Mouse (Mus musculus): Measurements from ENCODE around the gene Pank4. TPM values are rescaled to one million over a fixed set of nuclear protein-coding genes. Genes with fewer than 3 reads are reported as not detected.

Gene Pank4
- 42.0 and 43.3 TPM in 2 replicates for polyA plus RNA-seq (2015; fragmentation: Nextera tagmentation; extraction: Ambion mirVana)

GRCm38 (mm10) chr4:154963901-154964580 is at the start of gene Pank4:
Gene Pank4 (plus strand): TSS chr4:154964123.
- H3K27me3 ChIP-seq: 0 out of 2 replicates have a peak, but pooled peaks cover 8% of the 10 kb centered on the region
- peak within 1 kb of the TSS; percentile 84 for H3K4me2 ChIP-seq (replicated peaks)
- H3K4me3 ChIP-seq (replicated peaks): peak within 1 kb of the TSS; percentile 83
- no peaks in the 10 kb centered on the region; the same call in none of the 2 replicates for H3K36me3 ChIP-seq
- peaks cover 64% of the 10 kb centered on the region for H3K4me1 ChIP-seq (replicated peaks)
- no peaks in the 10 kb centered on the region for H3K9me3 ChIP-seq
- peak; percentile 90 for ATAC-seq
- WGBS: under 1% methylated on average over 65 of the region's 66 CpGs
- peak within 1 kb of the TSS; percentile 93 for H3K27ac ChIP-seq
- peak within 1 kb of the TSS; percentile 96 for H3K9ac ChIP-seq (replicated peaks)

- 92% methylated on average over 4 of the region's 4 CpGs for WGBS
- Histone ChIP-seq H3K4me1 (replicated peaks) (peaks cover 9% of the 10 kb centered on the region), H3K27me3 (no peaks in the 10 kb centered on the region), H3K9me3 (no peaks in the 10 kb centered on the region), H3K4me2 (replicated peaks) (no peak overlapping the region), H3K36me3 (no peaks in the 10 kb centered on the region), H3K4me3 (replicated peaks) (no peak overlapping the region), H3K9ac (replicated peaks) (no peak overlapping the region), H3K27ac (no peak overlapping the region)
- no peak for ATAC-seq
These were observed 49.7 kb upstream of the Pank4 start for GRCm38 (mm10) chr4:154914252-154914651.

GRCm38 (mm10) chr4:154914707-154915106 is 49.2 kb upstream of the Pank4 start:
- H3K27me3 ChIP-seq: no peaks in the 10 kb centered on the region
- 86% methylated on average over 3 of the region's 3 CpGs for WGBS
- H3K36me3 ChIP-seq: no peaks in the 10 kb centered on the region
- ATAC-seq: no peak
- H3K4me3 ChIP-seq (replicated peaks): no peak overlapping the region
- peaks cover 9% of the 10 kb centered on the region for H3K4me1 ChIP-seq (replicated peaks)
- H3K9ac ChIP-seq (replicated peaks): no peak overlapping the region
- no peak overlapping the region for H3K27ac ChIP-seq
- no peak overlapping the region for H3K4me2 ChIP-seq (replicated peaks)
- no peaks in the 10 kb centered on the region for H3K9me3 ChIP-seq

- no peak overlapping the region for H3K4me2 ChIP-seq (replicated peaks)
- no peak overlapping the region for H3K27ac ChIP-seq
- H3K27me3 ChIP-seq: no peaks in the 10 kb centered on the region
- peaks cover 9% of the 10 kb centered on the region for H3K4me1 ChIP-seq (replicated peaks)
- no peak overlapping the region for H3K9ac ChIP-seq (replicated peaks)
- H3K9me3 ChIP-seq: no peaks in the 10 kb centered on the region
- no peaks in the 10 kb centered on the region for H3K36me3 ChIP-seq
- ATAC-seq: no peak
- 86% methylated on average over 10 of the region's 10 CpGs for WGBS
- H3K4me3 ChIP-seq (replicated peaks): no peak overlapping the region
These were observed 48.6 kb upstream of the Pank4 start for GRCm38 (mm10) chr4:154915286-154915685.

GRCm38 (mm10) chr4:154916662-154917061 is 47.3 kb upstream of the Pank4 start:
- no peaks in the 10 kb centered on the region for H3K36me3 ChIP-seq
- H3K27me3 ChIP-seq: no peaks in the 10 kb centered on the region
- no peak for ATAC-seq
- H3K9me3 ChIP-seq: no peaks in the 10 kb centered on the region
- no peaks in the 10 kb centered on the region for H3K4me1 ChIP-seq (replicated peaks)
- H3K4me2 ChIP-seq (replicated peaks): no peak overlapping the region
- no peak overlapping the region for H3K4me3 ChIP-seq (replicated peaks)
- no peak overlapping the region for H3K27ac ChIP-seq
- H3K9ac ChIP-seq (replicated peaks): no peak overlapping the region
- WGBS: 86% methylated on average over 4 of the region's 4 CpGs

- H3K4me2 ChIP-seq (replicated peaks): no peak overlapping the region
- H3K9me3 ChIP-seq: no peaks in the 10 kb centered on the region
- H3K27ac ChIP-seq: no peak overlapping the region
- 78% methylated on average over 4 of the region's 4 CpGs for WGBS
- no peaks in the 10 kb centered on the region for H3K4me1 ChIP-seq (replicated peaks)
- H3K36me3 ChIP-seq: no peaks in the 10 kb centered on the region
- H3K4me3 ChIP-seq (replicated peaks): no peak overlapping the region
- no peak overlapping the region for H3K9ac ChIP-seq (replicated peaks)
- ATAC-seq: no peak
- H3K27me3 ChIP-seq: no peaks in the 10 kb centered on the region
These were observed 41.6 kb upstream of the Pank4 start for GRCm38 (mm10) chr4:154922291-154922690.

- 77% methylated on average over 5 of the region's 5 CpGs for WGBS
- H3K9me3 ChIP-seq: no peaks in the 10 kb centered on the region
- no peaks in the 10 kb centered on the region for H3K4me1 ChIP-seq (replicated peaks)
- ATAC-seq: no peak
- no peak overlapping the region for H3K27ac ChIP-seq
- H3K36me3 ChIP-seq: no peaks in the 10 kb centered on the region
- H3K9ac ChIP-seq (replicated peaks): no peak overlapping the region
- H3K4me3 ChIP-seq (replicated peaks): no peak overlapping the region
- H3K27me3 ChIP-seq: no peaks in the 10 kb centered on the region
- H3K4me2 ChIP-seq (replicated peaks): no peak overlapping the region
These were observed 41.0 kb upstream of the Pank4 start for GRCm38 (mm10) chr4:154922931-154923330.

GRCm38 (mm10) chr4:154925413-154925812 is 38.5 kb upstream of the Pank4 start:
- no peaks in the 10 kb centered on the region for H3K27me3 ChIP-seq
- H3K36me3 ChIP-seq: no peaks in the 10 kb centered on the region
- H3K9ac ChIP-seq (replicated peaks): no peak overlapping the region
- WGBS: 44% methylated on average over 4 of the region's 4 CpGs
- no peak for ATAC-seq
- no peak overlapping the region for H3K27ac ChIP-seq
- no peak overlapping the region for H3K4me2 ChIP-seq (replicated peaks)
- H3K4me1 ChIP-seq (replicated peaks): no peaks in the 10 kb centered on the region; the same call in 1 of the 2 replicates
- no peak overlapping the region for H3K4me3 ChIP-seq (replicated peaks)
- no peaks in the 10 kb centered on the region for H3K9me3 ChIP-seq

GRCm38 (mm10) chr4:154926969-154927898 is 36.7 kb upstream of the Pank4 start:
- Histone ChIP-seq H3K4me2 (replicated peaks) (no peak overlapping the region), H3K27ac (no peak overlapping the region), H3K4me1 (replicated peaks) (no peaks in the 10 kb centered on the region; the same call in 1 of the 2 replicates), H3K9me3 (no peaks in the 10 kb centered on the region), H3K4me3 (replicated peaks) (no peak overlapping the region), H3K9ac (replicated peaks) (no peak overlapping the region), H3K36me3 (no peaks in the 10 kb centered on the region), H3K27me3 (no peaks in the 10 kb centered on the region)
- 77% methylated on average over 9 of the region's 9 CpGs for WGBS
- no peak for ATAC-seq

- Histone ChIP-seq H3K4me2 (replicated peaks) (no peak overlapping the region), H3K36me3 (no peaks in the 10 kb centered on the region), H3K9ac (replicated peaks) (no peak overlapping the region), H3K4me1 (replicated peaks) (no peaks in the 10 kb centered on the region; the same call in 1 of the 2 replicates), H3K27ac (no peak overlapping the region), H3K27me3 (no peaks in the 10 kb centered on the region), H3K9me3 (no peaks in the 10 kb centered on the region), H3K4me3 (replicated peaks) (no peak overlapping the region)
- ATAC-seq: no peak
- WGBS: 84% methylated on average over 5 of the region's 5 CpGs
These were observed 36.0 kb upstream of the Pank4 start for GRCm38 (mm10) chr4:154927899-154928337.

GRCm38 (mm10) chr4:154928395-154929087 is 35.4 kb upstream of the Pank4 start, which contains the start of gene Tnfrsf14:
Gene Tnfrsf14 (minus strand): TSS chr4:154928563.
- Histone ChIP-seq H3K9ac (replicated peaks) (no peak within 1 kb of the TSS), H3K4me3 (replicated peaks) (no peak within 1 kb of the TSS), H3K4me2 (replicated peaks) (no peak within 1 kb of the TSS), H3K4me1 (replicated peaks) (peaks cover 5% of the 10 kb centered on the region; the same call in 1 of the 2 replicates), H3K27me3 (no peaks in the 10 kb centered on the region), H3K9me3 (no peaks in the 10 kb centered on the region), H3K27ac (no peak within 1 kb of the TSS), H3K36me3 (no peaks in the 10 kb centered on the region)
- no peak for ATAC-seq
- 59% methylated on average over 12 of the region's 12 CpGs for WGBS

Measured in midbrain, embryonic 13.5 days (tissue).